In the genomic region with DNA sequence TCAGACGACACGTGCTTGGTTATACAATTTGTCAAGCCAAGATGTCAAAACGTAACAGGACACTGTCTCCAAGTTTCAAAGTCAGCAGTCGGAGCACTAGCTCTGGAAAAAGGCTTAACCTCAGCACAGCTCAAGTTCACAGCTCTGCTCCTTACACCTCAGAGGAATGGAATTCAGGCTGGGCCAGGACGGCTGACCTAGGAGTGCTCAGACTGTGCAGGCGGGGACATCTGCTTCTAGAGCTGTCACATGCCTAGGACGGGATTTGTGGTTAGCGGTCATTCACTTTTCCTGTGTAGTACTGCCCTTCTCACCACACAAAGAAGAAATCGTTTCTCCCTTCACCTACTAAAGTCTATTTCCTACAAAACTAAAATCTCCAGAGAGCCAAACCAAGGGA, we compare ENCODE assay signal across 9 mouse cellular contexts. TPM values are rescaled to one million over a fixed set of nuclear protein-coding genes. Genes with fewer than 3 reads are reported as not detected.
DNase-seq lines count a peak whose midpoint lies in the region; ATAC-seq and TF ChIP-seq lines count a peak whose summit lies in the region.
"Had no signal": no experiment of that assay in that cellular context is flagged by ENCODE, and none has a peak within 500 bp of the region (broad histone marks: within the 10 kb centered on the region; RNA-seq: fewer than 3 reads in every experiment).

No protein-coding gene starts in this region.

- peaks cover 22% of the 10 kb centered on the region for H3K4me1 ChIP-seq in forebrain, embryonic 10.5 days
- peaks cover 11% of the 10 kb centered on the region for H3K4me1 ChIP-seq in forebrain, embryonic 12.5 days
- H3K4me1 ChIP-seq in intestine, embryonic 15.5 days (replicated peaks), result 0 out of 2 replicates have a peak, but pooled peaks cover 5% of the 10 kb centered on the region

- ATAC-seq in forebrain, embryonic 12.5 days (ENCODE audit: low FRiP score), result no peak
- peak; percentile 71 for ATAC-seq in intestine, embryonic 15.5 days

- no peak overlapping the region for H3K9ac ChIP-seq in forebrain, embryonic 12.5 days
- no peak overlapping the region for H3K9ac ChIP-seq in intestine, embryonic 15.5 days

- no peak overlapping the region for H3K4me3 ChIP-seq in forebrain, embryonic 10.5 days
- H3K4me3 ChIP-seq in forebrain, embryonic 12.5 days (replicated peaks), result no peak overlapping the region
- peak overlapping the region; percentile 36 for H3K4me3 ChIP-seq in gastrocnemius, adult 2 months
- H3K4me3 ChIP-seq in intestine, embryonic 15.5 days (replicated peaks), result no peak overlapping the region

- 52% methylated on average over 9 of the region's 9 CpGs for WGBS in forebrain, embryonic 10.5 days
- 50% methylated on average over 9 of the region's 9 CpGs for WGBS in forebrain, embryonic 12.5 days
- 14% methylated on average over 9 of the region's 9 CpGs for WGBS in intestine, embryonic 15.5 days

- DNase-seq in forebrain, embryonic 10.5 days (ENCODE audit: extremely low spot score, low spot score), result peak; percentile 35
- DNase-seq in gastrocnemius, adult 2 months, result peak; percentile 89
- peak; percentile 69 for DNase-seq in lung, postnatal 10 days
- no peak for DNase-seq in layer of hippocampus, postnatal 14 days (ENCODE audit: low spot score in 2 of 2)
- no peak for DNase-seq in thymus, postnatal 36 days
- no peak for DNase-seq in right cerebral cortex, adult 2 months (ENCODE audit: low spot score in 2 of 2)

- H3K9me3 ChIP-seq in forebrain, embryonic 10.5 days, result no peaks in the 10 kb centered on the region
- H3K9me3 ChIP-seq in forebrain, embryonic 12.5 days, result no peaks in the 10 kb centered on the region
- no peaks in the 10 kb centered on the region for H3K9me3 ChIP-seq in intestine, embryonic 15.5 days

- peaks cover 13% of the 10 kb centered on the region for H3K27me3 ChIP-seq in forebrain, embryonic 10.5 days (ENCODE audit: poor library complexity, severe bottlenecking)
- H3K27me3 ChIP-seq in forebrain, embryonic 12.5 days, result no peaks in the 10 kb centered on the region
- H3K27me3 ChIP-seq in intestine, embryonic 15.5 days (replicated peaks), result no peaks in the 10 kb centered on the region

- no peak overlapping the region for H3K4me2 ChIP-seq in forebrain, embryonic 12.5 days
- no peak overlapping the region for H3K4me2 ChIP-seq in intestine, embryonic 15.5 days (replicated peaks)

- 0 out of 2 replicates have a peak overlapping the region, but pooled peaks have one; percentile 9 for H3K27ac ChIP-seq in forebrain, embryonic 10.5 days
- no peak overlapping the region for H3K27ac ChIP-seq in forebrain, embryonic 12.5 days
- H3K27ac ChIP-seq in gastrocnemius, adult 2 months, result peak overlapping the region; percentile 91
- H3K27ac ChIP-seq in intestine, embryonic 15.5 days, result no peak overlapping the region

- TF ChIP-seq CTCF in gastrocnemius, adult 2 months (IDR thresholded peaks at IDR 0.05), result no peak

- H3K36me3 ChIP-seq in forebrain, embryonic 10.5 days (replicated peaks), result no peaks in the 10 kb centered on the region
- H3K36me3 ChIP-seq in forebrain, embryonic 12.5 days (replicated peaks), result no peaks in the 10 kb centered on the region
- H3K36me3 ChIP-seq in intestine, embryonic 15.5 days, result no peaks in the 10 kb centered on the region

- intact Hi-C loops in gastrocnemius, adult 2 months (cut with DNase I), result no loop called here

RNA-seq across cellular contexts. Expression of gene Wdr35, which starts 3.9 kb away (rescaled TPM):
- polyA plus RNA-seq in forebrain, embryonic 10.5 days (2016; fragmentation: Nextera tagmentation; extraction: Ambion mirVana), result 28.1 and 28.3 TPM in 2 replicates
- 27.8 and 28.4 TPM in 2 replicates for polyA plus RNA-seq in forebrain, embryonic 12.5 days (2016; fragmentation: Nextera tagmentation; extraction: Ambion mirVana)
- total RNA-seq in gastrocnemius, adult 2 months (2021), result 10 to 100 TPM in 1 of 2 experiments, 1 to 10 TPM in 1; 8.8 to 11.8 TPM
- 9.9 and 11.6 TPM in 2 replicates for polyA plus RNA-seq in intestine, embryonic 15.5 days (2015; fragmentation: Nextera tagmentation; extraction: Ambion mirVana)
- total RNA-seq in layer of hippocampus, postnatal 14 days (2021), result 10 to 100 TPM; 34.7 to 36.0 TPM

RNA-seq across cellular contexts. Expression of gene Matn3, which starts 22.1 kb away (rescaled TPM):
- polyA plus RNA-seq in forebrain, embryonic 10.5 days (2016; fragmentation: Nextera tagmentation; extraction: Ambion mirVana), result 5.9 and 7.0 TPM in 2 replicates
- 0.54 and 0.58 TPM in 2 replicates for polyA plus RNA-seq in forebrain, embryonic 12.5 days (2016; fragmentation: Nextera tagmentation; extraction: Ambion mirVana)
- under 1 TPM in 1 of 2 experiments, not detected in 1; 0.36 TPM for total RNA-seq in gastrocnemius, adult 2 months (2021)
- polyA plus RNA-seq in intestine, embryonic 15.5 days (2015; fragmentation: Nextera tagmentation; extraction: Ambion mirVana), result 0.11 and 0.13 TPM in 2 replicates
- not detected for total RNA-seq in layer of hippocampus, postnatal 14 days (2021)
- polyA plus RNA-seq: large intestine, adult 2 months had no signal

RNA-seq across cellular contexts. Expression of gene Laptm4a, which starts 48.4 kb away (rescaled TPM):
- 178 and 181 TPM in 2 replicates for polyA plus RNA-seq in forebrain, embryonic 10.5 days (2016; fragmentation: Nextera tagmentation; extraction: Ambion mirVana)
- polyA plus RNA-seq in forebrain, embryonic 12.5 days (2016; fragmentation: Nextera tagmentation; extraction: Ambion mirVana), result 212 and 215 TPM in 2 replicates
- 100 to 1,000 TPM; 195 to 263 TPM for total RNA-seq in gastrocnemius, adult 2 months (2021)
- 249 and 294 TPM in 2 replicates for polyA plus RNA-seq in intestine, embryonic 15.5 days (2015; fragmentation: Nextera tagmentation; extraction: Ambion mirVana)
- total RNA-seq in layer of hippocampus, postnatal 14 days (2021), result 100 to 1,000 TPM; 227 to 239 TPM

RNA-seq across cellular contexts. Expression of gene Ttc32, which starts 60.0 kb away (rescaled TPM):
- polyA plus RNA-seq in forebrain, embryonic 10.5 days (2016; fragmentation: Nextera tagmentation; extraction: Ambion mirVana), result 18.3 and 21.2 TPM in 2 replicates
- 19.6 and 20.9 TPM in 2 replicates for polyA plus RNA-seq in forebrain, embryonic 12.5 days (2016; fragmentation: Nextera tagmentation; extraction: Ambion mirVana)
- total RNA-seq in gastrocnemius, adult 2 months (2021), result 10 to 100 TPM; 25.2 to 27.6 TPM
- polyA plus RNA-seq in intestine, embryonic 15.5 days (2015; fragmentation: Nextera tagmentation; extraction: Ambion mirVana), result 31.7 and 35.8 TPM in 2 replicates
- total RNA-seq in layer of hippocampus, postnatal 14 days (2021), result 1 to 10 TPM; 3.6 to 5.5 TPM

Comparison
In these comparisons a context has a peak if more than half of its experiments do, and no peak if none do; other contexts are left out.
1. H3K27ac ChIP-seq: peak in forebrain, embryonic 10.5 days (single experiment) and gastrocnemius, adult 2 months (single experiment); none in forebrain, embryonic 12.5 days (single experiment) and intestine, embryonic 15.5 days (single experiment).
2. DNase-seq: peak in forebrain, embryonic 10.5 days (single experiment), gastrocnemius, adult 2 months (single experiment) and lung, postnatal 10 days (single experiment); none in layer of hippocampus, postnatal 14 days (0 of 2), thymus, postnatal 36 days (0 of 2) and right cerebral cortex, adult 2 months (0 of 2).